Mouse (Mus musculus): ENCODE measurements around the gene Creld1. TPM values are rescaled to one million over a fixed set of nuclear protein-coding genes. Genes with fewer than 3 reads are reported as not detected.
A peak's percentile ranks its signal among the peaks of the same experiment; 100 is the strongest.

The Creld1 gene
- 10 to 100 TPM; 45.9 to 57.5 TPM for total RNA-seq (2021)

GRCm38 (mm10) chr6:113483100-113483615, at the start of gene Creld1:
Creld1 (plus strand) TSS chr6:113483297.
- DNase-seq = peak; percentile 89
- intact Hi-C loops (cut with DNase I) = loop anchor here (5.0 kb wide), 2 partner anchors 139 to 156 kb away; partner anchors contain the start of genes Ogg1 and Vhl

GRCm38 (mm10) chr6:113433661-113434060, 49.4 kb upstream of the Creld1 start:
- intact Hi-C loops (cut with DNase I) = no loop called here
- DNase-seq = no peak

GRCm38 (mm10) chr6:113434691-113435090, 48.4 kb upstream of the Creld1 start:
- intact Hi-C loops (cut with DNase I) = no loop called here
- no peak for DNase-seq

- DNase-seq = no peak
- intact Hi-C loops (cut with DNase I) = no loop called here
These were observed 47.4 kb upstream of the Creld1 start, which contains the start of gene Cidec for GRCm38 (mm10) chr6:113435664-113436205. Cidec (minus strand) TSS chr6:113435760.

DNA sequence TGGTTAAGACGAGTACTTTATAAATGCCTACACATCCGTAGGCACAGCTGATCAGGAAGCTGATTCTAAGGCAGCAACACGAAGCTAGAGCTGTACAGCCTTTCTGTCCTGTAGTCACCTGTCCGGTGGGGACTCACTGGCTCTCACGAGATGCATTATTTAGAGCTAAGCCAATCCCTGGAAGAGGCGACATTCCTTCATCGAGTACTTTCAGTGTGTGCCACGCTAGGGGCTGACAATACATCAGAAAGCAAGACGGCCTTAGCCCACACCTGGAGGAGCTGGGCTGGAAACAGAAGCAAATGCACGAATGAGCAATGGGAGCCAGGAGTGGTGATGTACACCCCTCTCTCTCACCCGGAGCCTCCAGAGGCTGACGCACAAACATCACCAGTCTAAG, 46.0 kb upstream of the Creld1 start:
- no peak for DNase-seq
- intact Hi-C loops (cut with DNase I) = no loop called here

- DNase-seq = no peak
- intact Hi-C loops (cut with DNase I) = no loop called here
These were observed 44.2 kb upstream of the Creld1 start for GRCm38 (mm10) chr6:113438721-113439430.

GRCm38 (mm10) chr6:113440686-113441085, 42.4 kb upstream of the Creld1 start:
- intact Hi-C loops (cut with DNase I) = loop anchor here (1.0 kb wide), 1 partner anchor 29 kb away; no protein-coding TSS in a partner anchor
- DNase-seq = no peak

- intact Hi-C loops (cut with DNase I) = loop anchor here (1.0 kb wide), 1 partner anchor 28 kb away; no protein-coding TSS in a partner anchor
- DNase-seq = peak; percentile 51 to 79
These were observed 41.9 kb upstream of the Creld1 start for GRCm38 (mm10) chr6:113441147-113441680.

DNA sequence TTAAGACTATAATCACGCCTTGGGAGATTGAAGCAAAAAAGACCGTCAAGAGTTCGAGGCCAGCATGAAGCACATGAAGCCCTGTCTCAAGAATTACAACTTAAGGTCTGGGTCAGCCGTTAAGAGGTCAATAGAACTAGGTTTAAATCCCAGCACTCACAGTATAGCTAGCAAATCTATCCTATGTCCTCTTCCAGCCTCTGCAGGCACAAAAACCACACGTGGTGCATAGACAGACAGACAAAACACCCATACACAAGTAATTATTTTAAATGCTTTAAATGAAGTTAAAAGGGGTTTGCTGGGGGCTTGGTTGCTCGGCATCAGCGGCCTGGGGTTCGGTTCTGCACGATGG, 41.0 kb upstream of the Creld1 start:
- intact Hi-C loops (cut with DNase I) = no loop called here
- no peak for DNase-seq

DNA sequence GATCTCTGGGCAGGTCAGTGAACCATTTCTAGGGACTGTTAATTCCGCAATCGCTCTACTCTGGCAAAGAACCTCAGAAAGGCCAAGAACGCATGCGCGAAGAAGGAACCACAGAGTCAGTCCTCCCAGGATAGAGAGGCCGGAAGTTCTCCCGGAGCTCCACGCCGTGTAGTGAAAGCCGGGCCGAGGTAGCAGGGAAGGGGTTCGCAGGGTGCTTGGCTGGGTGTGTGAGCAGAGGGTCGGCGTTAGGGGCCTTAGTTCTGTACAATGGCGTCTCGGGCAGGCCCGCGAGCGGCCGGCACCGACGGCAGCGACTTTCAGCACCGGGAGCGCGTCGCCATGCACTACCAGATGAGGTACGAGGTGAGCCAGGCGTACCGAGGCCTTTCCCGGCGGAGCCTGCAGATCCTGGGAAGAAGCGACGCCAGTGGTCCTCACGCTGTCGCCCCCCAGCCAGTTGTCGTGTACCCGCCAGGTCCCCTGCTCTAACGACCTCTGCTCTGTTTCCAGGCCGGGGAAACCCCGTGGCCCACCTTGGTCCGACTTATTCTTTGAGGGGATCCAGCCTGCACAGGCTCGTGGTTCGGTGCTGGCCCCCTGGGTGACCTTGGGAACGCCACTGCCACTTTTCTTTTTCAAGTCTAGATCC, 40.5 kb upstream of the Creld1 start, which contains the start of gene Jagn1:
Gene Jagn1, plus strand, starts transcription at position 128 of the 649 bp plus-strand sequence.
- peak; percentile 92 to 96 for DNase-seq
- intact Hi-C loops (cut with DNase I) = no loop called here

DNA sequence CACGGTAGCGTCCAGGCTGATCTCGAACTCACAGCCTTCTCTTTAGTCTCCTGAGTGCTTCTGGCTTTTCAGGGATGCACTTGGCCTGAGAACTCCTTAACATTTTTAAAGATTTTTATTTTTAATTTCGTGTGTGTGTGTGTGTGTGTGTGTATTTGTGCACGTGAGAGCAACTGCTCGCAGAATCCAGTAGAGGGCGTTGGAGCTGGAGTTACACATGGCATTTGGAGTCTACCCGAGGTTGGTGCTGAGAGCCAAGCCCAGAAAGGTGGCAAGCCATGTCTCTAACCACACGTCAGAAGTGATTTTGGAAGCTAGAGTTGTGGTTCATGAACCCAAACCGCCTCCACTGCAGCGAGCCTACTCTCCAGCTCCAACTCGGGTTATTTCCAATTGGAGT, 40.0 kb upstream of the Creld1 start:
- intact Hi-C loops (cut with DNase I) = no loop called here
- DNase-seq = no peak

DNA sequence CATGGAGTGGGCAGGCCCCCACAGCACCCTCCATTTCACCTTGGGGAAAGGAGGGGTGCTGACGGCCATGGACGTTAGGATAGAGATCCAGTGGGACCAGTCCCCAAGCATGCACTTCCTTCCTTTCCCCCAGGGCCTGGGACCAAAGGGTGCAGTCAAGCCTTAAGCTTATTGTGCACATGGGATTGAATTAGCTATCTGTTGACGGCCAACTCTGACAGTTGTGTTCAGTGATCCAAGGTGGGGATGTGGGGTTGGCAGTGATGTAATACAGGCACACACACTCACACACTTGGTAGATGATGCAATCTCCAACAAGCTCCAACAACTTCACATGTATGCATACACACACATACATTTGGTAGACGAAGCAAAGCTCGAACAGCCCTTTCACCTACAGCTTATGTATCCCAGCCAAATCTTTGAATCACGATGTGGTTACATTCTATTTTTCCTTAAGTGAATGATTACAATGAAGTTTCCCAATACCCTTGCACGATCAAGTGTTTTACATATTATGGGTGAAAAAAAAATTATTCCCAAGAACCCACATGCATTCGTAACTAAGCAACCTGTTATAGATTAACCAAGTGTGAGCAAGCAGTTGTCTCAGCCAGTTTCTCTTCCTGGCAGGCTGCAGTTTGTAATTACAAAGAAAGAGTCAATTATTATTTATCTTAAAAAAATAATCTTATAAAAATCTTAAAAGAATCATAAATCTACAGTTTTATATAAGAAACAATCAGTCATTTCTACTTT, 38.7 kb upstream of the Creld1 start:
- intact Hi-C loops (cut with DNase I) = no loop called here
- DNase-seq = no peak

- DNase-seq = no peak
- intact Hi-C loops (cut with DNase I) = no loop called here
These were observed 35.5 kb upstream of the Creld1 start for GRCm38 (mm10) chr6:113447639-113448038.

GRCm38 (mm10) chr6:113451839-113452238, 31.3 kb upstream of the Creld1 start:
- DNase-seq = no peak

GRCm38 (mm10) chr6:113455007-113455406, 28.1 kb upstream of the Creld1 start:
- no peak for DNase-seq
- intact Hi-C loops (cut with DNase I) = no loop called here

More at GRCm38 (mm10) chr6:113451839-113452238, 31.3 kb upstream of the Creld1 start:
- intact Hi-C loops (cut with DNase I) = no loop called here

GRCm38 (mm10) chr6:113457952-113458534, 25.1 kb upstream of the Creld1 start, which contains the start of gene Il17re:
Il17re (plus strand) TSS chr6:113458484.
- intact Hi-C loops (cut with DNase I) = no loop called here
- no peak for DNase-seq

DNA sequence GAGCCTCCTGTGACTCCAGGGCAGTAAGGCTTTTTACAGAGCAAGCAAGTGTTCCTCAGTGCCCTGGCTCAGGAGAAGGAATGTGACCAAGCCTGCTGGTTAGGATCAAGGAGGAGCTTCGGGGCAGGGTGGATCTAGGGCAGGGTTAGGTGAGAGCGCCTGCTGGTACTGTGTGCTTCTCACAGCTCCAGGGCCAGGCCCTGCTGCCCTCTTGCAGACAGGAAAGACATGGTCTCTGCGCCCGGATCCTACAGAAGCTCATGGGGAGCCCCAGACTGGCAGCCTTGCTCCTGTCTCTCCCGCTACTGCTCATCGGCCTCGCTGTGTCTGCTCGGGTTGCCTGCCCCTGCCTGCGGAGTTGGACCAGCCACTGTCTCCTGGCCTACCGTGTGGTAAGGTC, 24.5 kb upstream of the Creld1 start:
- intact Hi-C loops (cut with DNase I) = no loop called here
- no peak for DNase-seq

- intact Hi-C loops (cut with DNase I) = no loop called here
These were observed 19.1 kb upstream of the Creld1 start for GRCm38 (mm10) chr6:113464040-113464439.

DNA sequence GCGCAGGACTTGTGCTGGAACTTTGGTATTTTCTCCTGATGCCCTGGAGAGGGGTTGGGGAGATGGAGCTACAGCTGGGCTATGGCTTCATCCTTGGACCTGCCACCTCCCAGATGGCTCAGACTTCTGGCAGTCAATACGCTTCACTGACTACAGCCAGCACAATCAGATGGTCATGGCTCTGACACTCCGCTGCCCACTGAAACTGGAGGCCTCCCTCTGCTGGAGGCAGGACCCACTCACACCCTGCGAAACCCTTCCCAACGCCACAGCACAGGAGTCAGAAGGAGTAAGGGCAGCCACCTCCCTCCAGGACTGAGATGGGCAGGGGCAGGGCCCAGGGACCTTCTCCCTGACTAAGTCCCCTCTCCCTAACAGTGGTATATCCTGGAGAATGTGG, 17.5 kb upstream of the Creld1 start:
- intact Hi-C loops (cut with DNase I) = loop anchor here (5.0 kb wide), 2 partner anchors 88 to 133 kb away; partner anchors contain the start of genes Arpc4 and Tada3
- no peak for DNase-seq

More at GRCm38 (mm10) chr6:113464040-113464439, 19.1 kb upstream of the Creld1 start:
- no peak for DNase-seq

GRCm38 (mm10) chr6:113468512-113468911, 14.6 kb upstream of the Creld1 start:
- intact Hi-C loops (cut with DNase I) = loop anchor here (5.0 kb wide), 2 partner anchors 91 to 136 kb away; partner anchors contain the start of genes Arpc4 and Tada3
- no peak for DNase-seq

Data from heart, postnatal 36 days (tissue).